Mouse (Mus musculus): ENCODE measurements around the gene Adgrd1. TPM values are rescaled to one million over a fixed set of nuclear protein-coding genes. Genes with fewer than 3 reads are reported as not detected.

Adgrd1 gene
- polyA plus RNA-seq, 1 experiment from 2014 or later: 0.15 TPM

DNA sequence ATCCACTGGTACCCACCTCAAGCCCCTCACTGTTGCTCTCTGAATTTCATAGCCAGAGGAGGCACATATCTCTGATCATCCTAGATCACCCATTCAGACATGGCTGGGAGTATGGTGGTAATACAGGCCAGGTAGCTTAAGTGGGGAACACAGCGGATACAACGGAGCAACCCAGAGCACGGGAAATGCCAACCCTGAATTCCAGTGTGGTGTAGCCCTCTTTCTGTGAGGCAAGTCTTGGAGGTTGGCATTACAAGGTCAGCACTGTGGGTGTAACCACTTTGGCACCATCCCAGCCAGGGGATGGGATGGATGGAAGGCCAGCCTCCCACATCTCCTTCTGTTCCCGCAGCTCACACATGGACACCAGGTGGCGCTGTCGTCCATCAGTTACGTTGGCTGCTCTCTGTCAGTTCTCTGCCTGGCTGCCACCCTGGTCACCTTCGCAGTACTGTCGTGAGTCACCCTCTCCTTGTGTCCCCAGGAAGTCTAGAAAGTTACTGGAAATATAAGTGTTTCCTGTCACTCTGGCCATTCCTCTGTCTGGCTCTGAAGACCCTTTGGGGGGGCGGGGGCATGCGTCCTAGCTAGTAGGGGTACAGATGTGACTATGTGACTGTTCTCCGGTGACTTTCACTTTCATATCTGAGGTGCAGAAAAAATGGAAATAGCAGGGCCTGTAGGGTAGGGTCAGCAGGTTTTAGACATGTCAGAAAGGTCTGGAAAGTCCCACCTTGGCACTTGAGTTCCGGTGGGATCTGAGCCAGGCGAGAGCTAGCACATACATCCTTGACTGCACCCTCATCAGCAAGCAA lies 81.4 kb downstream of the Adgrd1 start:
- Histone ChIP-seq H3K4me3 (ENCODE audit: low read depth, low read length) (no peak overlapping the region), H3K36me3 (ENCODE audit: control insufficient read depth, insufficient read depth, low read length) (no peaks in the 10 kb centered on the region), H3K9me3 (replicated peaks; ENCODE audit: control insufficient read depth, low read length) (no peaks in the 10 kb centered on the region), H3K27me3 (replicated peaks; ENCODE audit: control insufficient read depth, insufficient read depth, low read length) (no peaks in the 10 kb centered on the region), H3K4me1 (ENCODE audit: control insufficient read depth, insufficient read depth, low read length) (peaks cover 3% of the 10 kb centered on the region; the same call in 1 of the 2 replicates), H3K9ac (ENCODE audit: low read length) (no peak overlapping the region), H3K27ac (ENCODE audit: low read depth, low read length) (no peak overlapping the region), H3K4me2 (ENCODE audit: low read length) (no peak overlapping the region)
- 51% methylated on average over 14 of the region's 14 CpGs for WGBS
- DNase-seq (ENCODE audit: low spot score) (peak; percentile 88), ATAC-seq (peak; percentile 81)

DNA sequence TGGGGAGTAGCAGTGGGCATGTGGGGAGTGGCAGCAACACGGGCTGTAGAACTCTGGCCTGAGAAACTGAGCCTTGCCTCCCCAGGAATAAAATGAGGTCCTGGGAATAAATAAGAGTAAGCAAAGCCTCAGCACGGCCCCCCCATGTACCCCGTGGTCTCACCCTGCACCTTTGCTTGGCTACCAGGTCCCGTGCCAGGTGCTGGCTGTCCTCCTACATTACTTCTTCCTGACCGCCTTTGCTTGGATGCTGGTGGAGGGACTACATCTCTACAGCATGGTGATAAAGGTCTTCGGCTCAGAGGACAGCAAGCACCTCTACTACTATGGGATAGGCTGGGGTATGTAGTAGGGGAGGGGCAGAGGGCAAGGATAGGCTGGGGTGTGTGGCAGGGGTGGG lies 82.8 kb downstream of the Adgrd1 start:
- no peak overlapping the region for H3K27ac ChIP-seq (ENCODE audit: low read depth, low read length)
- no peaks in the 10 kb centered on the region for H3K36me3 ChIP-seq (ENCODE audit: control insufficient read depth, insufficient read depth, low read length)
- no peaks in the 10 kb centered on the region for H3K27me3 ChIP-seq (replicated peaks; ENCODE audit: control insufficient read depth, insufficient read depth, low read length)
- H3K4me3 ChIP-seq (ENCODE audit: low read depth, low read length): no peak overlapping the region
- H3K4me1 ChIP-seq (ENCODE audit: control insufficient read depth, insufficient read depth, low read length): peaks cover 3% of the 10 kb centered on the region; the same call in 1 of the 2 replicates
- H3K9ac ChIP-seq (ENCODE audit: low read length): no peak overlapping the region
- no peaks in the 10 kb centered on the region for H3K9me3 ChIP-seq (replicated peaks; ENCODE audit: control insufficient read depth, low read length)
- WGBS: 90% methylated on average over 6 of the region's 6 CpGs
- no peak for ATAC-seq
- DNase-seq (ENCODE audit: low spot score): no peak
- no peak overlapping the region for H3K4me2 ChIP-seq (ENCODE audit: low read length)

DNA sequence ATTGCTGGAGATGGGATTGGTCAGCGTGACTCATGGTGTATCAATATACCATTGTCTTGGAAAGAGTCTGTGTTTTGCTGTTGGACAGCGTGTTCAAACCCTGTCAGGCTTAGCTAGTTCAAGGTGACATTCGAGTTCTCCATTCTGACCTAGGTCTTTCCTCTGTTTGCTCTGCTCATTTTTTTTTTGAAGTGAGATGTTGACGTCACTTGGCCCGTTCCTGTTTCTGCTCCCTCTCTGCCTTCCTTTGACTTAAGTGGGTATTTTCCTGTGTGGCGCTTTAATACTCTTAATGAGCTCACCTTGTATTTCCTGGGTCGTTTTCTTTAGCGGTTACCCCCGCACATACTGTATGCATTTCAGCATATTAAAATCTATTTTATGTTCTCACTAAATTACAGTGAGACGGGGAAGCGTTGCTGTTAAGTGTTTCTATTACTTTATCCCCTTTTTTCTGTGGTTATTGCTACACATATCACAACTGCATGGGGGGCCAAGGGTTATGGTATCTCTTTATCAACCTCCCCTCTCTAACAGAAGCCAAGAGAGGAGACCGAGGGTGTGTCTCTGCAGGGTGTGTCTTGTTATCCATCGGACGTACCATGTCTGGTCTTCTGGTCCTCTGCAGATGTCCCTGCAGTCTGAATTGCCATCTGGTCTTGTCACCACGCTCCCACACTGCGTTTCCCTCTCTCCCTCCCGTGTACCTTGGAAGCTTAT lies 83.6 kb downstream of the Adgrd1 start:
- H3K4me1 ChIP-seq (ENCODE audit: control insufficient read depth, insufficient read depth, low read length): peaks cover 3% of the 10 kb centered on the region; the same call in 1 of the 2 replicates
- H3K4me3 ChIP-seq (ENCODE audit: low read depth, low read length): no peak overlapping the region
- no peaks in the 10 kb centered on the region for H3K9me3 ChIP-seq (replicated peaks; ENCODE audit: control insufficient read depth, low read length)
- H3K4me2 ChIP-seq (ENCODE audit: low read length): no peak overlapping the region
- no peak for ATAC-seq
- no peaks in the 10 kb centered on the region for H3K27me3 ChIP-seq (replicated peaks; ENCODE audit: control insufficient read depth, insufficient read depth, low read length)
- 84% methylated on average over 17 of the region's 17 CpGs for WGBS
- DNase-seq (ENCODE audit: low spot score): no peak
- no peak overlapping the region for H3K27ac ChIP-seq (ENCODE audit: low read depth, low read length)
- H3K9ac ChIP-seq (ENCODE audit: low read length): no peak overlapping the region
- no peaks in the 10 kb centered on the region for H3K36me3 ChIP-seq (ENCODE audit: control insufficient read depth, insufficient read depth, low read length)

DNA sequence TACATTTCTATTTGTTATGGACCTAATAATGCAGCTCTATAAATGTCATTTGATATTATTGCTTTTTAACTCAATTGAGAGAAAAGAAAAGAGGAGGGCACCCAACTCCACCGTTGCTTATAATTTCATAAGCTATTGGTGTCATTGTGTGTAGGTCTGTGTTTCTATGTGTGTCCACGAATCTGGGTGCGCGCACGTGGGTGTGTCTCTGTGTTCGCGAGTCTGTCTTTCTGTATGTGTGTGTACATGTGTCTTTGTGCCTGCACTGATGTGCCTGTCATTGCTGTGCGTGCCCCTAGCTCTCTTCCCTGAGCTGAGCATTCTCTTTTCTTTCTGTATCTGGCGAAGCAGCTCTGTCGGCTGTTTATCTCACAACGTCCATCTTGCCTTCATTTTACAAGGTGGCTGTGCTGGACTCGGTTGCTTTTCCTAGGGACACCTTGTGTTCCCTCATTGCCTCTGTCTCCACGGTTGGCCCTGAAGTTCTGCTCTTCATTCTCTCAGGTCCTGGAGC lies 84.2 kb downstream of the Adgrd1 start:
- no peak overlapping the region for H3K4me2 ChIP-seq (ENCODE audit: low read length)
- no peak overlapping the region for H3K4me3 ChIP-seq (ENCODE audit: low read depth, low read length)
- peaks cover 3% of the 10 kb centered on the region; the same call in 1 of the 2 replicates for H3K4me1 ChIP-seq (ENCODE audit: control insufficient read depth, insufficient read depth, low read length)
- WGBS: 83% methylated on average over 13 of the region's 13 CpGs
- no peak for ATAC-seq
- H3K27ac ChIP-seq (ENCODE audit: low read depth, low read length): no peak overlapping the region
- DNase-seq (ENCODE audit: low spot score): no peak
- no peaks in the 10 kb centered on the region for H3K9me3 ChIP-seq (replicated peaks; ENCODE audit: control insufficient read depth, low read length)
- H3K27me3 ChIP-seq (replicated peaks; ENCODE audit: control insufficient read depth, insufficient read depth, low read length): no peaks in the 10 kb centered on the region
- H3K36me3 ChIP-seq (ENCODE audit: control insufficient read depth, insufficient read depth, low read length): no peaks in the 10 kb centered on the region
- H3K9ac ChIP-seq (ENCODE audit: low read length): no peak overlapping the region

DNA sequence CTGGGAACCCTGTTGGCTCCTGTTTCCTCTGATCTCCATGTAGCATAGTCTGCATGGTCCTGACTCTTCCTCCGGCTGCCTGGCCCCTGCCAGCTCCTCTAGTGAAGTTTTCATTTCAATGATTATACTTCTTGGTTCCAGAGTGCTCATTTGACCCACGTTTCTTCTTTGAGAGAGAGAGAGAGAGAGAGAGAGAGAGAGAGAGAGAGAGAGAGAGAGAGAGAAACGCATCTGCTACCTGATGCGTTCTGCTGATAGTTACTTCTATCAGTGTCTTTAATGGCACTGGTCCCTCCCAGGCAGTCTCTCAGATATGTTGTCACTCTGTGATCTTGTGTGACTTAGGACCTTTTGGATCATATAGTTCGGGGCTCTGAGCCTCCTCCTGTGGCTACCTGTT lies 84.9 kb downstream of the Adgrd1 start:
- Histone ChIP-seq H3K27ac (ENCODE audit: low read depth, low read length) (no peak overlapping the region), H3K4me1 (ENCODE audit: control insufficient read depth, insufficient read depth, low read length) (peaks cover 3% of the 10 kb centered on the region; the same call in 1 of the 2 replicates), H3K9ac (ENCODE audit: low read length) (no peak overlapping the region), H3K9me3 (replicated peaks; ENCODE audit: control insufficient read depth, low read length) (no peaks in the 10 kb centered on the region), H3K36me3 (ENCODE audit: control insufficient read depth, insufficient read depth, low read length) (no peaks in the 10 kb centered on the region), H3K27me3 (replicated peaks; ENCODE audit: control insufficient read depth, insufficient read depth, low read length) (no peaks in the 10 kb centered on the region), H3K4me2 (ENCODE audit: low read length) (no peak overlapping the region), H3K4me3 (ENCODE audit: low read depth, low read length) (no peak overlapping the region)
- DNase-seq (ENCODE audit: low spot score): no peak
- 60% methylated on average over 5 of the region's 5 CpGs for whole genome bisulfite sequencing
- no peak for ATAC-seq

DNA sequence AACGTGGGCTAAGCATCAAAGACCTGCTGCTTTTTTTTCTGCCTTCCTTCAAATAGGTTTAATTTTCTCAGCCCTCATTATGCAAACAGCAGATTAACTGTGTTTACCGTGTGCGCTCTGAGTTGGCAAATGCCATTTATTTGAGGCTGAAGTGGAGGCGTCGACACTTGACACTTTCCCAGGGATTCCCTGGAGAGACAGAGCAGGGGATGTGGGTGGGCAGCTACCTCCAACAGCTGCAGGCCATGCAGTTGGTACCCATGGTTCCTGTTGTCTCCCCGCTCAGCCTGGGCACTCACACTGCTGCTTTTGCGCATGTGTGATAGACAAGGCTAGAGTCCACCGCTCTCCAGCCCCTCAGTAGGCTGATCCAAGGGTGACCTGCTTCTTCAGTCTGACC lies 86.0 kb downstream of the Adgrd1 start:
- ATAC-seq (no peak), DNase-seq (ENCODE audit: low spot score) (no peak)
- no peak overlapping the region for H3K27ac ChIP-seq (ENCODE audit: low read depth, low read length)
- 25% methylated on average over 8 of the region's 8 CpGs for WGBS
- H3K4me2 ChIP-seq (ENCODE audit: low read length): no peak overlapping the region
- H3K4me1 ChIP-seq (ENCODE audit: control insufficient read depth, insufficient read depth, low read length): peaks cover 3% of the 10 kb centered on the region; the same call in 1 of the 2 replicates
- no peaks in the 10 kb centered on the region for H3K36me3 ChIP-seq (ENCODE audit: control insufficient read depth, insufficient read depth, low read length)
- H3K9me3 ChIP-seq (replicated peaks; ENCODE audit: control insufficient read depth, low read length): no peaks in the 10 kb centered on the region
- H3K4me3 ChIP-seq (ENCODE audit: low read depth, low read length): no peak overlapping the region
- no peaks in the 10 kb centered on the region for H3K27me3 ChIP-seq (replicated peaks; ENCODE audit: control insufficient read depth, insufficient read depth, low read length)
- H3K9ac ChIP-seq (ENCODE audit: low read length): no peak overlapping the region

DNA sequence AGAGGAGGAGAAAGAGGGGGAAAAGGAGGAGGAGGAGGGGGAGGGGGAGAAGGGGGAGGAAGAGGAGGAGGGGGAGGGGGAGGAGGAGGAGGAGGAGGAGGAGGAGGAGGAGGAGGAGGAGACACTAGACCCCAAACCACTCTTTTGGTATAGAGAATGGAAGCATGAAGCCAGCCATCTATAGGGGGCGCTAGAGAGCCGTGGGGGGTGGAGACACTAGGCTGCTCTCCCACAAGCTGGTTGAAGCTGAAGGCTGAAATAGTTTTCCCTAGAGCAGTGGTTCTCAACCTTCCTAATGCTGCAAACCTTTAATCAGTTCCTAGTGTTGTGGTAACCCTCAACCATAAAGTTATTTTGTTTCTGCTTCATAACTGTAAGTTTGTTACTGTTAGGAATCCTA lies 89.7 kb downstream of the Adgrd1 start:
- Histone ChIP-seq H3K27me3 (replicated peaks; ENCODE audit: control insufficient read depth, insufficient read depth, low read length) (no peaks in the 10 kb centered on the region), H3K9ac (ENCODE audit: low read length) (no peak overlapping the region), H3K9me3 (replicated peaks; ENCODE audit: control insufficient read depth, low read length) (no peaks in the 10 kb centered on the region), H3K27ac (ENCODE audit: low read depth, low read length) (no peak overlapping the region), H3K4me1 (ENCODE audit: control insufficient read depth, insufficient read depth, low read length) (peaks cover 3% of the 10 kb centered on the region; the same call in 1 of the 2 replicates), H3K4me2 (ENCODE audit: low read length) (no peak overlapping the region), H3K36me3 (ENCODE audit: control insufficient read depth, insufficient read depth, low read length) (no peaks in the 10 kb centered on the region), H3K4me3 (ENCODE audit: low read depth, low read length) (no peak overlapping the region)
- DNase-seq (ENCODE audit: low spot score): peak; percentile 28
- 6% methylated on average over 2 of the region's 2 CpGs for WGBS
- ATAC-seq: no peak

DNA sequence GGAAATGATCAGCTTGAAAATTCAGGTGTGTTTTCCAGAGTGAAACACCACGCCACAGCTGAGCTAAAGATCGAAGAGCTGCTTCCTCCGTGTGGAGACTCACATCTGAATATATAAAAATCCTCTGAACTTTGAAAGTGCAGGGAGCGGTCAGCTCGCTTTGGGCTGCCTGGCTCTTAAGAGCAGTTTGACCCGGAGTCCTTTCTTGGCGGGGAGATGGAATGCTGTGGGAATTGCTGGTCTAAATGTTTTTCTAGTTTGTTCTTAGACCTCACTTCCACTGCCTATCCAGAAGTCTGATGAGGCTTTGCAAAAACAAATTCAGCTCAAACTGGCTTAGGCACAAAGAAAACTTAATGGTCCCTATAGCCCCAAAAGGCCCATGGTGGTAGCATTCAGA lies 90.4 kb downstream of the Adgrd1 start:
- 92% methylated on average over 7 of the region's 7 CpGs for WGBS
- Histone ChIP-seq H3K4me1 (ENCODE audit: control insufficient read depth, insufficient read depth, low read length) (peaks cover 3% of the 10 kb centered on the region; the same call in 1 of the 2 replicates), H3K27me3 (replicated peaks; ENCODE audit: control insufficient read depth, insufficient read depth, low read length) (no peaks in the 10 kb centered on the region), H3K9ac (ENCODE audit: low read length) (no peak overlapping the region), H3K9me3 (replicated peaks; ENCODE audit: control insufficient read depth, low read length) (no peaks in the 10 kb centered on the region), H3K4me2 (ENCODE audit: low read length) (no peak overlapping the region), H3K27ac (ENCODE audit: low read depth, low read length) (no peak overlapping the region), H3K36me3 (ENCODE audit: control insufficient read depth, insufficient read depth, low read length) (no peaks in the 10 kb centered on the region), H3K4me3 (ENCODE audit: low read depth, low read length) (no peak overlapping the region)
- DNase-seq (ENCODE audit: low spot score) (no peak), ATAC-seq (no peak)

DNA sequence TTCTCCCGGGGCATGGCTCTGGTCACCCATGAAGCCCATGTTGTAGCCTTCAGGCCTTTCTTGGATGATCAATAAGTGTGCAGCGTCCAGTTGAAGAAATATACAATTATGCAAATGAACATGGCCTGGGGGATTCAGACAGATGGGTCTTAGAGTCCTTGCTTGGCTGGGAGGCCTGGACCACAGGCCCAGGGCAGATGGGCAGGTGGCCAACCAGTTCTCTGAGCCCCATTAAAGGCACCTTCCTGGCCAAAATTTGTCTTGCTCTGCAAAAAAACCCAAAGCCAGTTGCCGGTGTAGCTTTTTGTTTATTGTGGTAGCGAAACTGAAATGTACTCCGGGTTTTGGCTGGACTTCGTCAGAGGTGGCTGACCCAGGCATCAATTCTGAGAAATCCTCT lies 92.5 kb downstream of the Adgrd1 start:
- Histone ChIP-seq H3K4me2 (ENCODE audit: low read length) (no peak overlapping the region), H3K9me3 (replicated peaks; ENCODE audit: control insufficient read depth, low read length) (no peaks in the 10 kb centered on the region), H3K9ac (ENCODE audit: low read length) (no peak overlapping the region), H3K4me1 (ENCODE audit: control insufficient read depth, insufficient read depth, low read length) (no peaks in the 10 kb centered on the region), H3K4me3 (ENCODE audit: low read depth, low read length) (no peak overlapping the region), H3K27ac (ENCODE audit: low read depth, low read length) (no peak overlapping the region), H3K27me3 (replicated peaks; ENCODE audit: control insufficient read depth, insufficient read depth, low read length) (no peaks in the 10 kb centered on the region), H3K36me3 (ENCODE audit: control insufficient read depth, insufficient read depth, low read length) (no peaks in the 10 kb centered on the region)
- no peak for DNase-seq (ENCODE audit: low spot score)
- no peak for ATAC-seq
- WGBS: 79% methylated on average over 6 of the region's 6 CpGs

Measured in forebrain, embryonic 14.5 days (tissue).